Comparison of ENCODE assay signal across 27 mouse cellular contexts in genomic region chr4:150066706-150067323, GRCm38 (mm10). TPM values are rescaled to one million over a fixed set of nuclear protein-coding genes. Genes with fewer than 3 reads are reported as not detected.
DNase-seq lines count a peak whose midpoint lies in the region; ATAC-seq and TF ChIP-seq lines count a peak whose summit lies in the region.
"Had no signal": no experiment of that assay in that cellular context is flagged by ENCODE, and none has a peak within 500 bp of the region (broad histone marks: within the 10 kb centered on the region; RNA-seq: fewer than 3 reads in every experiment).

No protein-coding gene starts in this region.

- 66% methylated on average over 17 of the region's 17 CpGs for WGBS in liver, embryonic 15.5 days (ENCODE audit: insufficient replicate concordance)

- H3K9me3 ChIP-seq in liver, embryonic 15.5 days (replicated peaks) = no peaks in the 10 kb centered on the region
- H3K9me3 ChIP-seq: embryonic facial prominence, embryonic 15.5 days; forebrain, embryonic 10.5 days; limb, embryonic 13.5 days; midbrain, embryonic 15.5 days; stomach, embryonic 15.5 days had no signal

- H3K27me3 ChIP-seq in liver, embryonic 15.5 days = no peaks in the 10 kb centered on the region; the same call in 1 of the 2 replicates
- H3K27me3 ChIP-seq: embryonic facial prominence, embryonic 15.5 days; limb, embryonic 13.5 days; midbrain, embryonic 15.5 days; stomach, embryonic 15.5 days had no signal

- intact Hi-C loops in gastrocnemius, adult 2 months (cut with DNase I) = no loop called here

- no peak overlapping the region; the same call in 1 of the 2 replicates for H3K4me3 ChIP-seq in liver, embryonic 15.5 days (replicated peaks)
- H3K4me3 ChIP-seq in gastrocnemius, adult 2 months = no peak overlapping the region
- H3K4me3 ChIP-seq: embryonic facial prominence, embryonic 15.5 days; forebrain, embryonic 10.5 days; layer of hippocampus, adult 2 months; limb, embryonic 13.5 days; midbrain, embryonic 15.5 days; myocyte; stomach, embryonic 15.5 days had no signal

- H3K36me3 ChIP-seq in liver, embryonic 15.5 days (replicated peaks) = no peaks in the 10 kb centered on the region
- H3K36me3 ChIP-seq: embryonic facial prominence, embryonic 15.5 days; forebrain, embryonic 10.5 days; limb, embryonic 13.5 days; midbrain, embryonic 15.5 days; stomach, embryonic 15.5 days had no signal

- ATAC-seq in liver, embryonic 15.5 days (ENCODE audit: insufficient read depth) = no peak
- ATAC-seq: forebrain, embryonic 16.5 days; intestine, postnatal 0 days; midbrain, embryonic 15.5 days had no signal

- no peak overlapping the region for H3K9ac ChIP-seq in liver, embryonic 15.5 days
- H3K9ac ChIP-seq: embryonic facial prominence, embryonic 15.5 days; limb, embryonic 13.5 days; midbrain, embryonic 15.5 days; stomach, embryonic 15.5 days had no signal

- H3K27ac ChIP-seq in liver, embryonic 15.5 days (replicated peaks) = no peak overlapping the region
- no peak overlapping the region for H3K27ac ChIP-seq in gastrocnemius, adult 2 months
- H3K27ac ChIP-seq: embryonic facial prominence, embryonic 15.5 days; forebrain, embryonic 10.5 days; layer of hippocampus, adult 2 months; limb, embryonic 13.5 days; midbrain, embryonic 15.5 days; stomach, embryonic 15.5 days had no signal

- TF ChIP-seq CTCF in gastrocnemius, adult 2 months (IDR thresholded peaks at IDR 0.05) = no peak

- peak overlapping the region; percentile 29 for H3K4me2 ChIP-seq in liver, embryonic 15.5 days
- H3K4me2 ChIP-seq: embryonic facial prominence, embryonic 15.5 days; heart, embryonic 11.5 days; limb, embryonic 13.5 days; midbrain, embryonic 15.5 days; stomach, embryonic 15.5 days had no signal

- peak; percentile 84 for DNase-seq in A20 (ENCODE audit: low read depth, low spot score)
- peak; percentile 51 for DNase-seq in ES-CJ7 (ENCODE audit: low read depth, low spot score)
- DNase-seq in c-Kit-positive CD71-positive TER-119-negative erythroid progenitor cells, embryonic 14.5 days (ENCODE audit: low read depth) = peak; percentile 8
- DNase-seq in gastrocnemius, adult 2 months = no peak
- no peak for DNase-seq in layer of hippocampus, postnatal 36 days
- DNase-seq in cerebellum, postnatal 10 days = no peak
- DNase-seq: adrenal gland, postnatal 10 days; cerebellum, adult 9-10 months; heart, adult 11 months; heart, postnatal 10 days; kidney, postnatal 25 days; lung, adult 18-20 months; lung, postnatal 14 days; thymus, postnatal 4 days had no signal

- no peaks in the 10 kb centered on the region for H3K4me1 ChIP-seq in liver, embryonic 15.5 days (replicated peaks)
- H3K4me1 ChIP-seq: midbrain, embryonic 15.5 days had no signal

RNA-seq across cellular contexts. Expression of gene Gpr157, which starts 20.4 kb away (rescaled TPM):
- polyA plus RNA-seq in liver, embryonic 15.5 days (2015; fragmentation: Nextera tagmentation; extraction: Ambion mirVana) = 0.31 and 0.44 TPM in 2 replicates
- 10 to 100 TPM; 41.7 to 51.3 TPM for total RNA-seq in gastrocnemius, adult 2 months (2021)
- 1 to 10 TPM; 1.2 to 1.3 TPM for total RNA-seq in layer of hippocampus, postnatal 36 days (2021)

RNA-seq across cellular contexts. Expression of gene Slc2a5, which starts 52.3 kb away (rescaled TPM):
- polyA plus RNA-seq in liver, embryonic 15.5 days (2015; fragmentation: Nextera tagmentation; extraction: Ambion mirVana) = 0.21 and 0.30 TPM in 2 replicates
- not detected for total RNA-seq in gastrocnemius, adult 2 months (2021)
- total RNA-seq in layer of hippocampus, postnatal 36 days (2021) = 1 to 10 TPM; 3.8 to 5.7 TPM
- total RNA-seq: common myeloid progenitor, adult 5-6 weeks; megakaryocyte progenitor cell, adult 5-6 weeks had no signal

RNA-seq across cellular contexts. Expression of gene H6pd, which starts 58.0 kb away (rescaled TPM):
- 16.9 and 21.5 TPM in 2 replicates for polyA plus RNA-seq in liver, embryonic 15.5 days (2015; fragmentation: Nextera tagmentation; extraction: Ambion mirVana)
- total RNA-seq in gastrocnemius, adult 2 months (2021) = 100 to 1,000 TPM in 1 of 2 experiments, 10 to 100 TPM in 1; 41.6 to 104 TPM
- total RNA-seq in layer of hippocampus, postnatal 36 days (2021) = 1 to 10 TPM; 7.2 to 10.0 TPM

Comparison
In these comparisons a context has a peak if more than half of its experiments do, and no peak if none do; other contexts are left out.
1. DNase-seq: peak in A20 (single experiment), ES-CJ7 (single experiment) and c-Kit-positive CD71-positive TER-119-negative erythroid progenitor cells, embryonic 14.5 days (single experiment); none in gastrocnemius, adult 2 months (single experiment), layer of hippocampus, postnatal 36 days (0 of 2) and cerebellum, postnatal 10 days (0 of 2).
2. RNA of gene Gpr157, which starts 20.4 kb away (total RNA-seq): 41.7 to 51.3 TPM in gastrocnemius, adult 2 months; 1.2 to 1.3 TPM in layer of hippocampus, postnatal 36 days; every median in the first group is over 10 times any median in the second.
3. RNA of gene Slc2a5, which starts 52.3 kb away (total RNA-seq): 3.8 to 5.7 TPM in layer of hippocampus, postnatal 36 days; not detected in gastrocnemius, adult 2 months; every median in the first group is over 4 times any median in the second.